Mouse (Mus musculus): ENCODE data around the gene Dbi. TPM values are rescaled to one million over a fixed set of nuclear protein-coding genes. Genes with fewer than 3 reads are reported as not detected.

The Dbi gene
- polyA plus RNA-seq, 1 experiment from 2014 or later, result 1,146 TPM

DNA sequence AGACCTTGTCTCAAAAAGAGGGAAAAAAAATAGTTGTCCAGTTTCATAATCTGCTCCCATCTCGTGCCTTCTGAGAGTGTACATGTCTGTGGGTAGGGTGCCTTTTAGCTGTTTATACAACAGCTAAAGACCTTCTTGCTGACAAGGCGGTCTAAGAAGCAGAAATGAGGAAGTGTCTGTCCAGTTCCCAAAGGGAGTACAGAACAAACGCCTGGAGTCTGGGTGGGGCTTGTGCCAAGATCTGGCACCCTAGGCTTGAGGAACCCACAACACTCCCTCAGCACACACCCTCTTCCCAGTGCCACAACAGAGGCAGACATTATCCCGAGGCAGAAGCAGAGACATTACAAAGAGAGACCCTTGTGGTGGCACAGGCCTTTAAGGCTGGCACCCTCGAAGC lies 45.4 kb downstream of the Dbi start:
- WGBS, result 87% methylated on average over 5 of the region's 5 CpGs
- ATAC-seq, result no peak
- no peak overlapping the region for H3K9ac ChIP-seq (replicated peaks; ENCODE audit: low read depth, low read length)
- peaks cover 16% of the 10 kb centered on the region for H3K4me1 ChIP-seq (replicated peaks; ENCODE audit: control insufficient read depth, insufficient read depth, low read length)
- no peak overlapping the region for H3K27ac ChIP-seq (ENCODE audit: low read length)
- H3K27me3 ChIP-seq (replicated peaks; ENCODE audit: control insufficient read depth, insufficient read depth, low read length), result peaks cover 15% of the 10 kb centered on the region
- no peaks in the 10 kb centered on the region for H3K36me3 ChIP-seq (ENCODE audit: control insufficient read depth, insufficient read depth)
- H3K4me3 ChIP-seq (replicated peaks; ENCODE audit: low read length), result no peak overlapping the region
- H3K9me3 ChIP-seq (ENCODE audit: control insufficient read depth, low read length), result no peaks in the 10 kb centered on the region
- no peak overlapping the region for H3K4me2 ChIP-seq (ENCODE audit: low read length)

DNA sequence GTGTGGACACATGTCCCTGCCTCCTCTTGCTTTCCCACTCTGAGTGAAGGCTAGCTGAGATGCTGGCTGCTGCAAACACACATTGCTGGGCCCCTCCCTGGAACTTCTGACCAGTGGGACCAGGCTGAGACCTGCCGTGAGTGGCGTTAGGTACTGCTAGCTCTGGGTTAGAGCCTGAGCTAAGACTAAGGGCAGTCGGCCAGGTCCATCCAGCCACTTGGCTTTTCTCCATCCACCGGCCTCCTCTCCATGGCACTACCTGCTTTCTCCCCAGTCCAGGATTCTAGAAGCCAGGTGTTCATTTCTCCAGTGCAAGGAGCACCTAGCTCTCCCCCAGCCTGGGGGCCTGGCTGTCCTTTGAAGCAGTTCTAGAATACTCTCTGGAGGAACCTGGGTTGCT lies 45.9 kb downstream of the Dbi start:
- Histone ChIP-seq H3K27me3 (replicated peaks; ENCODE audit: control insufficient read depth, insufficient read depth, low read length) (peaks cover 15% of the 10 kb centered on the region), H3K9me3 (ENCODE audit: control insufficient read depth, low read length) (no peaks in the 10 kb centered on the region), H3K4me1 (replicated peaks; ENCODE audit: control insufficient read depth, insufficient read depth, low read length) (peaks cover 16% of the 10 kb centered on the region), H3K27ac (ENCODE audit: low read length) (no peak overlapping the region), H3K9ac (replicated peaks; ENCODE audit: low read depth, low read length) (no peak overlapping the region), H3K36me3 (ENCODE audit: control insufficient read depth, insufficient read depth) (no peaks in the 10 kb centered on the region), H3K4me3 (replicated peaks; ENCODE audit: low read length) (no peak overlapping the region), H3K4me2 (ENCODE audit: low read length) (no peak overlapping the region)
- 76% methylated on average over 4 of the region's 4 CpGs for WGBS
- ATAC-seq, result no peak

DNA sequence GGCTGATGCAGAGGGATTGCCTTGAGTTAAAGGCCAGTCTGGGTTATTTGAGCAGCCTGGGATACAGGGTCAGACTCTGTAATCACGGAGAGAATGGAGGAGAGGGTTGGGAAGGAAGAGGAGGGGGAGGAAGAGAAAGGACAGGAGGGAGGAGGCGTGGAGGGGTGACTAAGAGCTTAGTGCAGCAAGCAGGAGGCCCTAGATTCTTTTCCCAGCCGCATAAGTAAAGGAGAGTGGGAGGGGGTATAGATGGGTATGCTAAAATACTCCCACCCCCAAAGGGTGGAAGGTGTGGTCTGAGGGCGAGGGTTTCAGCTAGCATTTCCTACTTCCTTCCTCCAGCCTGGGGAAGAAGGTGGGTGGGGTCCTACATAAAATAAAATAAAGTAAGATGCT lies 46.6 kb downstream of the Dbi start:
- 34% methylated on average over 4 of the region's 4 CpGs for WGBS
- no peaks in the 10 kb centered on the region for H3K36me3 ChIP-seq (ENCODE audit: control insufficient read depth, insufficient read depth)
- H3K4me1 ChIP-seq (replicated peaks; ENCODE audit: control insufficient read depth, insufficient read depth, low read length), result peaks cover 16% of the 10 kb centered on the region
- H3K4me2 ChIP-seq (ENCODE audit: low read length), result no peak overlapping the region
- no peaks in the 10 kb centered on the region for H3K9me3 ChIP-seq (ENCODE audit: control insufficient read depth, low read length)
- H3K9ac ChIP-seq (replicated peaks; ENCODE audit: low read depth, low read length), result no peak overlapping the region
- no peak for ATAC-seq
- H3K4me3 ChIP-seq (replicated peaks; ENCODE audit: low read length), result no peak overlapping the region
- peaks cover 15% of the 10 kb centered on the region for H3K27me3 ChIP-seq (replicated peaks; ENCODE audit: control insufficient read depth, insufficient read depth, low read length)
- no peak overlapping the region for H3K27ac ChIP-seq (ENCODE audit: low read length)

DNA sequence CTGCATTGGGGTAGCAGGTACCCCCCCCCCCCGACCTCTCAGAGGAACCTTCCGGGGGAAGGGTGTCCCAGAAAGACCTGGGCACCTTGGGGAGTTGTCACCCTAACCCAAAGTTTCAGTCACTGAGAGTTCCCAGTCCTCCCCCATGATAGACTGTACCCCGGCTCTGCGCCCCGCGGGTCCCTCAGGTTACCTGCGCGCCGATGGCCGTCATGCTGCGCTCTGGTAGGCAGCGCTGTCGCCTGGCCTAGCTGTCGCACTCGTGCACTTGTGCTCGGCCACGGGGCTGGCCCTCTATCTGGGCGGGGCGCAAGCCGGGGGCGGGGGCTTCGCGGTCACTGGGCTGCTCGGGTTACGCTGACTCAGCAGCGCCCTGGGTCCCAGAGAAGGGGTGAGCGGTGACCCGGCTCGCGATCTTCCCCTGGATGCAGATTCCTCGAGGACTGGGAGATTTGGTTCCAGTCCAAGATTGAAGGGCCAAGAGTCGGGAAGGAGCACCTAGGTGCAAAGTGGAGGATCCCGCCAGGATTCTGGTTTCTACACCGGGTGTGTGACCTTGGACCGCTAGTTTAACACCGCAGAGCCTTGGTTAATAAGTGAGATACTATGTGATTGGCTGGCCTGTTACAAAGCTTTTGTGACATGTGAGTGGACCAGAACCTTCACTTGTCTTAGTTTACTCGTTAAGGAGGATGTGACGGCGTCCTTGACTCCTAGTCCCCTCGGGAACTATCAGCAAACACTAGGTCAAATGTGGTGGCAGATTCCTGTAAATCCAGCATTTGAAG lies 47.2 kb downstream of the Dbi start, which contains the start of gene Tmem37:
Tmem37 (minus strand) TSS at position 556 of the 788 bp plus-strand sequence.
- Histone ChIP-seq H3K27ac (ENCODE audit: low read length) (no peak within 1 kb of the TSS), H3K4me2 (ENCODE audit: low read length) (peak within 1 kb of the TSS; percentile 75), H3K4me1 (replicated peaks; ENCODE audit: control insufficient read depth, insufficient read depth, low read length) (peaks cover 16% of the 10 kb centered on the region), H3K9ac (replicated peaks; ENCODE audit: low read depth, low read length) (peak within 1 kb of the TSS; percentile 33; the same call in 1 of the 2 replicates), H3K27me3 (replicated peaks; ENCODE audit: control insufficient read depth, insufficient read depth, low read length) (peaks cover 15% of the 10 kb centered on the region), H3K4me3 (replicated peaks; ENCODE audit: low read length) (peak within 1 kb of the TSS; percentile 39), H3K9me3 (ENCODE audit: control insufficient read depth, low read length) (no peaks in the 10 kb centered on the region), H3K36me3 (ENCODE audit: control insufficient read depth, insufficient read depth) (no peaks in the 10 kb centered on the region)
- peak; percentile 60 for ATAC-seq
- 3% methylated on average over 39 of the region's 40 CpGs for WGBS

DNA sequence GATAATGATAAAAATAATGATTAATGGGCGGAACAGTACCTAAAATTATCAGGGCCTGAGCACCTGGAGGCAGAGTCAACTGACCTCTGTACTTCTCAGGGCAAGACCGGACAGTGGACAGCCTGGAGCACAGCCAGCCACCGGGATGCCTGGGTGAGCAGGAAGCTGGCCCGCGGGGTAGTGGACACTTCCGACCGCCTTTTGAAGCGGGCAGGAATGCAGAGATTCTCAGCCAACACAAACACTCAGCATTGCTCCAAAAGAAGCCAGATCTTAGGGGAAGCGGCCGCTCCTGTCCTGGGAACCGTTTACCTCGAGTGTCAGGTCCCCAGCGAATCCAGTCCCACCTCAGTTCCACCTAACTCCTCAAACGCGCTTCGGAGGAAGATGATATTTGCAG lies 48.0 kb downstream of the Dbi start:
- H3K4me3 ChIP-seq (replicated peaks; ENCODE audit: low read length), result peak overlapping the region; percentile 39
- peaks cover 14% of the 10 kb centered on the region for H3K4me1 ChIP-seq (replicated peaks; ENCODE audit: control insufficient read depth, insufficient read depth, low read length)
- H3K9me3 ChIP-seq (ENCODE audit: control insufficient read depth, low read length), result no peaks in the 10 kb centered on the region
- 12% methylated on average over 16 of the region's 16 CpGs for WGBS
- no peak overlapping the region for H3K27ac ChIP-seq (ENCODE audit: low read length)
- no peaks in the 10 kb centered on the region for H3K36me3 ChIP-seq (ENCODE audit: control insufficient read depth, insufficient read depth)
- peak overlapping the region; percentile 75 for H3K4me2 ChIP-seq (ENCODE audit: low read length)
- ATAC-seq, result no peak
- peaks cover 15% of the 10 kb centered on the region for H3K27me3 ChIP-seq (replicated peaks; ENCODE audit: control insufficient read depth, insufficient read depth, low read length)
- 0 out of 2 replicates have a peak overlapping the region, but pooled peaks have one; percentile 9 for H3K9ac ChIP-seq (replicated peaks; ENCODE audit: low read depth, low read length)

DNA sequence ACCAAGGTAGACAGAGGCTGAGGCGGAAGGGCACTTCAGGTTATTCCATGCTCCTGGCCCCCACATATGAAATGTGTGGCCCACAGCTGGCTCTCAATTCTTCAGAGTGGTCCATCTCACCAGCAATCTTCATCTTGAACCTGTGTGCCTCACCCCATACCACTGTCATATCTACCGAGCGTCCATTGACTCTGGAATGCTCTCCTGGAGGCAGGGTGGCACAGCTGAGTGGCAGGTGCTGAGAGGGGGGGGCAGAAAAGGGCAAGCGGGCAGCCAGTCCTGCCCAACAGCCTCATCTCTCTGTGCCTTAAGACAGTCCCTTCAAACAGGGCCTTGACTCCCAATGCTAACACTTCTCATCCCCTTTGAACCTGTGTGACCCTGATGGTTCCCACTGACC lies 49.7 kb downstream of the Dbi start:
- no peaks in the 10 kb centered on the region for H3K36me3 ChIP-seq (ENCODE audit: control insufficient read depth, insufficient read depth)
- no peak overlapping the region for H3K4me3 ChIP-seq (replicated peaks; ENCODE audit: low read length)
- no peak for ATAC-seq
- peaks cover 11% of the 10 kb centered on the region for H3K4me1 ChIP-seq (replicated peaks; ENCODE audit: control insufficient read depth, insufficient read depth, low read length)
- H3K27me3 ChIP-seq (replicated peaks; ENCODE audit: control insufficient read depth, insufficient read depth, low read length), result peaks cover 15% of the 10 kb centered on the region
- no peak overlapping the region for H3K9ac ChIP-seq (replicated peaks; ENCODE audit: low read depth, low read length)
- H3K4me2 ChIP-seq (ENCODE audit: low read length), result no peak overlapping the region
- WGBS, result 91% methylated on average over 4 of the region's 4 CpGs
- no peaks in the 10 kb centered on the region for H3K9me3 ChIP-seq (ENCODE audit: control insufficient read depth, low read length)
- H3K27ac ChIP-seq (ENCODE audit: low read length), result no peak overlapping the region

DNA sequence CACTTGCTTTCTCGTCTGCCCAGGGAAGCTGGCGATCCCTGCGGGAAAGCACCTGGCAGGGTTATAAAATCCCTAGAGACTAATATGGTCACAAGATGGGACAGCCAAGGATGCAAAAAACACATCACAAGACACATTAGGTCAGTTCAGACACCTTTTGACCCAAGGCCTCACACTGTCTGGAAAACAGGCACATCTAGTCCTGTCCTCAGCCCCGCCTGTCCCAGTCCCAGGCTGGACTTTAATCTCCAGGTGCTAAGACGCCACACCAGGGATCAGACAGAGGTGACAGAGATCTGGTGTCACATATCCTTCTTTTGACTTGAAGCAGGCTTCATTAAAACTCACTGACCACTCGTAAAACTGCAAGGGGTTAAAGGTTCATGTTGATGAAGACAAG lies 50.7 kb downstream of the Dbi start:
- no peak for ATAC-seq
- Histone ChIP-seq H3K4me1 (replicated peaks; ENCODE audit: control insufficient read depth, insufficient read depth, low read length) (peaks cover 11% of the 10 kb centered on the region), H3K9me3 (ENCODE audit: control insufficient read depth, low read length) (no peaks in the 10 kb centered on the region), H3K4me3 (replicated peaks; ENCODE audit: low read length) (no peak overlapping the region), H3K4me2 (ENCODE audit: low read length) (no peak overlapping the region), H3K27me3 (replicated peaks; ENCODE audit: control insufficient read depth, insufficient read depth, low read length) (peaks cover 15% of the 10 kb centered on the region), H3K36me3 (ENCODE audit: control insufficient read depth, insufficient read depth) (no peaks in the 10 kb centered on the region), H3K27ac (ENCODE audit: low read length) (no peak overlapping the region), H3K9ac (replicated peaks; ENCODE audit: low read depth, low read length) (no peak overlapping the region)
- WGBS, result 70% methylated on average over 6 of the region's 6 CpGs

DNA sequence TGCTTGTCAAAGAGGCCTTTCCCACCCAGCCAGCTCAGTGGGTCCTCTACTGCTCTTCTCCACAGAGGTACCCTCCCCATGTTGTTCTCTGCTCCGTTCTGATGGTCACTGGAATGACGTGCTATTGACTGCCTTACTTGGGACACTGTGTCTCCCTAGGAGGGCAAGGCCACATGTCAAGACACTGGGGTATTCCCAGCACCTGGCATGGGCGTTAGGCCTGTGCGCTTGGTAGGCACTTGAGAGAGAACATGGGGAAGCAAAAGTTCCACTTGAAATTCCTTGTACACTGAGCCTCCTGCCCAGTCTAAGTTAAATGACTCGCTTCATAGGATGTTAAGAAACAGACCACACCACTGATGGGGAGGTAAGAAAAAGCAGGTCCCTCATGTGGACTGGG lies 51.8 kb downstream of the Dbi start:
- no peak overlapping the region for H3K4me2 ChIP-seq (ENCODE audit: low read length)
- no peaks in the 10 kb centered on the region for H3K36me3 ChIP-seq (ENCODE audit: control insufficient read depth, insufficient read depth)
- ATAC-seq, result no peak
- peaks cover 11% of the 10 kb centered on the region for H3K27me3 ChIP-seq (replicated peaks; ENCODE audit: control insufficient read depth, insufficient read depth, low read length)
- no peaks in the 10 kb centered on the region for H3K9me3 ChIP-seq (ENCODE audit: control insufficient read depth, low read length)
- no peak overlapping the region for H3K4me3 ChIP-seq (replicated peaks; ENCODE audit: low read length)
- peaks cover 11% of the 10 kb centered on the region for H3K4me1 ChIP-seq (replicated peaks; ENCODE audit: control insufficient read depth, insufficient read depth, low read length)
- no peak overlapping the region for H3K27ac ChIP-seq (ENCODE audit: low read length)
- WGBS, result 80% methylated on average over 5 of the region's 5 CpGs
- no peak overlapping the region for H3K9ac ChIP-seq (replicated peaks; ENCODE audit: low read depth, low read length)

DNA sequence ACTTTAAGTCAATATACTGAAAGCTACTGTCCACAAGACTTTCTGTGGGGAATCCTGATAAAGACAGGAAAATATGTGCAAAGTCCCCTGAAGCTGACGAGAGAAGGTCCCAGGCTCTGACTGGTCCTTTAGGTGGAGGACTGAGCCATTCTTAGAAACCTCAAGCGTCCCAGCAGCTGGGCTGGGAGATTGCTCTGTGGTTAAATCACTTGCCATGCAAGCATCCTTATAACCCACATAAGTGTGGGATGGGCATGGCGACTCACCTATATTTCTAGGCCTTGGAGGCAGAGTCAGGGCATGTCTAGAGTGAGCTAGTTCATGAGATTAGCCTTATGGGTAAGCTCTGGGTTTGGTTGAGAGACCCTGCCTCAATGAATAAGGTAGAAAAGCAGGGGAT lies 54.3 kb downstream of the Dbi start:
- H3K4me1 ChIP-seq (replicated peaks; ENCODE audit: control insufficient read depth, insufficient read depth, low read length), result no peaks in the 10 kb centered on the region
- no peak overlapping the region for H3K27ac ChIP-seq (ENCODE audit: low read length)
- no peaks in the 10 kb centered on the region for H3K36me3 ChIP-seq (ENCODE audit: control insufficient read depth, insufficient read depth)
- no peak overlapping the region for H3K4me3 ChIP-seq (replicated peaks; ENCODE audit: low read length)
- H3K9ac ChIP-seq (replicated peaks; ENCODE audit: low read depth, low read length), result no peak overlapping the region
- 81% methylated on average over 3 of the region's 3 CpGs for WGBS
- no peak for ATAC-seq
- no peak overlapping the region for H3K4me2 ChIP-seq (ENCODE audit: low read length)
- H3K27me3 ChIP-seq (replicated peaks; ENCODE audit: control insufficient read depth, insufficient read depth, low read length), result 0 out of 2 replicates have a peak, but pooled peaks cover 1% of the 10 kb centered on the region
- H3K9me3 ChIP-seq (ENCODE audit: control insufficient read depth, low read length), result no peaks in the 10 kb centered on the region
